Mouse (Mus musculus) midbrain, embryonic 11.5 days (tissue): ENCODE measurements around the gene Zswim8. TPM values are rescaled to one million over a fixed set of nuclear protein-coding genes. Genes with fewer than 3 reads are reported as not detected.
A peak's percentile ranks its signal among the peaks of the same experiment; 100 is the strongest.

Source experiments
- ATAC-seq: fragments of 200-750 bp; cut with Nextera tagmentation; 2 replicates; pipeline ENCODE4 v1.8.0; 2017; ENCODE audit warnings: moderate TSS enrichment, moderate library complexity; ENCODE audit not compliant: low FRiP score
- DNase-seq: peaks from one replicate; pipeline ENCODE4 v3.0.0; 2015; ENCODE audit warnings: low spot score; ENCODE audit errors: missing footprints
- H3K27ac ChIP-seq: fragments of 300-500 bp; sonication (generic); 2 replicates; pipeline ENCODE4 v1.5.1; 2014; ENCODE audit warnings: low read depth, low read length
- H3K27me3 ChIP-seq: fragments of 300-500 bp; sonication (generic); 2 replicates; pipeline ENCODE4 v1.6.1; 2014; ENCODE audit warnings: mild to moderate bottlenecking, low read length, moderate library complexity, mixed read lengths; ENCODE audit not compliant: control insufficient read depth, insufficient read depth
- H3K36me3 ChIP-seq: fragments of 300-500 bp; sonication (generic); 2 replicates; pipeline ENCODE4 v1.6.1; 2014; ENCODE audit warnings: mild to moderate bottlenecking, low read length, moderate library complexity, mixed read lengths; ENCODE audit not compliant: control insufficient read depth, insufficient read depth
- H3K4me1 ChIP-seq: fragments of 300-500 bp; sonication (generic); 2 replicates; pipeline ENCODE4 v1.6.1; 2014; ENCODE audit warnings: low read length; ENCODE audit not compliant: control insufficient read depth, insufficient read depth
- H3K4me2 ChIP-seq: fragments of 300-500 bp; sonication (generic); 2 replicates; pipeline ENCODE4 v1.6.1; 2014; ENCODE audit warnings: mild to moderate bottlenecking, moderate library complexity
- H3K4me3 ChIP-seq: fragments of 300-500 bp; sonication (generic); 2 replicates; pipeline ENCODE4 v1.5.1; 2014; ENCODE audit warnings: low read depth, low read length
- H3K9ac ChIP-seq: fragments of 300-500 bp; sonication (generic); 2 replicates; pipeline ENCODE4 v1.6.1; 2014; ENCODE audit warnings: low read length
- H3K9me3 ChIP-seq: fragments of 300-500 bp; sonication (generic); 2 replicates; pipeline ENCODE4 v1.6.1; 2016; ENCODE audit warnings: low read length; ENCODE audit not compliant: control insufficient read depth
- WGBS: fragments of 180-500 bp; shearing (Covaris S2); extraction: QIAGEN DNeasy Blood & Tissue Kit; methylation state at CpG from one replicate; pipeline ENCODE4 v1.1.7; 2014; 5-methylcytosine and 5-hydroxymethylcytosine counted together
- polyA plus RNA-seq: library from polyadenylated mRNA; unstranded; fragments of >200 nt; fragmentation: Nextera tagmentation; extraction: Ambion mirVana; gene quantifications from 2 replicates; pipeline ENCODE4 v1.2.1, GENCODE M21; 2014

Gene Zswim8
- polyA plus RNA-seq, 1 experiment from 2014 or later = 22.9 TPM

DNA sequence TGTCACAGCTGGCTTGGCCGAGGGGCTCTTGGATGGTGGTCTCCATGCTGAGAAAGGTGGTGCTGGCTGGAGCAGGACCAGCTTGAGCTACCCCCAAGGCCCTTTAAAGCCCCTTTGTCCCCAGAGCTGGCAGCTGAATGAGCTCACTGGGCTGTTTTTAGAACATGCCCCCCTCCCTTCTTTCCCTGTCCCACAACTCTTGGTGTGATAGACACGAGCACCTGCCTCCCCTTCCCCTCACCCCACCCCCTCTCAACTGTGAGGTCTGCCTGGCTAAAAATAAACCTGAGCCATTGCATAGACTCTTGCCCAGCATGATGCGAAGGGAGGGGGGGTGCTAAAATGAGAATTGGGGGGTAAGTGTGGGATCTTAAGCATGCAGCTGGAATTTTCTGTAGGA is 42.9 kb upstream of the Zswim8 start:
- no peaks in the 10 kb centered on the region for H3K36me3 ChIP-seq
- H3K9ac ChIP-seq = no peak overlapping the region
- no peak for DNase-seq
- 63% methylated on average over 3 of the region's 3 CpGs for WGBS
- H3K4me3 ChIP-seq = no peak overlapping the region
- ATAC-seq = no peak
- peaks cover 6% of the 10 kb centered on the region; the same call in 1 of the 2 replicates for H3K27me3 ChIP-seq
- H3K9me3 ChIP-seq = no peaks in the 10 kb centered on the region
- H3K4me2 ChIP-seq = no peak overlapping the region
- peaks cover 9% of the 10 kb centered on the region; the same call in 1 of the 2 replicates for H3K4me1 ChIP-seq
- H3K27ac ChIP-seq = no peak overlapping the region

GRCm38 (mm10) chr14:20667469-20667868 is 39.9 kb upstream of the Zswim8 start:
- no peak overlapping the region for H3K4me2 ChIP-seq
- ATAC-seq (no peak), DNase-seq (no peak)
- no peaks in the 10 kb centered on the region for H3K4me1 ChIP-seq
- no peak overlapping the region for H3K27ac ChIP-seq
- no peaks in the 10 kb centered on the region for H3K9me3 ChIP-seq
- H3K27me3 ChIP-seq = no peaks in the 10 kb centered on the region
- H3K36me3 ChIP-seq = no peaks in the 10 kb centered on the region
- no peak overlapping the region for H3K9ac ChIP-seq
- H3K4me3 ChIP-seq = no peak overlapping the region
- 67% methylated on average over 1 of the region's 1 CpGs for WGBS

- H3K4me3 ChIP-seq = no peak within 1 kb of the TSS
- WGBS = 77% methylated on average over 8 of the region's 8 CpGs
These were observed 39.1 kb upstream of the Zswim8 start, which contains the start of gene Synpo2l for GRCm38 (mm10) chr14:20668154-20668810. Gene Synpo2l (minus strand): TSS chr14:20668354.

DNA sequence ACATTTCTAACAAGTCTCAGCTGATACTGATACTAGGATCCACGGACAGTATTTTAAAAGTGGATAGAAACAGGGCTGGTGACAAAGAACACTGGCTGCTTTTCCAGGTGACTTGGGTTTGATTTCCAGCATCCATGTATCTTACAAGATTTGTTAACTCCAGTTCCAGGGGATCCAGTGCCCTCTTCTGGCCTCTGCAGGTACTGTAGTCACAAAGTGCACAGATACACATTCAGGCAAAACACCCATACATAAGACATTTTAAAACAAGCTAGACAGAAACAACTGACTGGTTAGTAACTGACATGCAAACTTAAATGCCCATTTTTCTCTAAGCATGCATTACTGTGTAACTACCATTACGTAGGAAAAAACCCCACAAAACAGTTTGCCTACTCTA is 34.4 kb upstream of the Zswim8 start:
- Histone ChIP-seq H3K4me3 (no peak overlapping the region), H3K27me3 (no peaks in the 10 kb centered on the region), H3K4me1 (peaks cover 9% of the 10 kb centered on the region), H3K27ac (no peak overlapping the region), H3K9ac (no peak overlapping the region), H3K4me2 (no peak overlapping the region), H3K36me3 (peaks cover 8% of the 10 kb centered on the region), H3K9me3 (no peaks in the 10 kb centered on the region)
- DNase-seq = no peak
- 95% methylated on average over 2 of the region's 2 CpGs for WGBS
- no peak for ATAC-seq

More at GRCm38 (mm10) chr14:20668154-20668810, 39.1 kb upstream of the Zswim8 start, which contains the start of gene Synpo2l:
- Histone ChIP-seq H3K9ac (no peak within 1 kb of the TSS), H3K4me2 (no peak within 1 kb of the TSS), H3K4me1 (no peaks in the 10 kb centered on the region), H3K27ac (no peak within 1 kb of the TSS), H3K9me3 (no peaks in the 10 kb centered on the region), H3K27me3 (no peaks in the 10 kb centered on the region), H3K36me3 (no peaks in the 10 kb centered on the region)
- DNase-seq (no peak), ATAC-seq (no peak)

DNA sequence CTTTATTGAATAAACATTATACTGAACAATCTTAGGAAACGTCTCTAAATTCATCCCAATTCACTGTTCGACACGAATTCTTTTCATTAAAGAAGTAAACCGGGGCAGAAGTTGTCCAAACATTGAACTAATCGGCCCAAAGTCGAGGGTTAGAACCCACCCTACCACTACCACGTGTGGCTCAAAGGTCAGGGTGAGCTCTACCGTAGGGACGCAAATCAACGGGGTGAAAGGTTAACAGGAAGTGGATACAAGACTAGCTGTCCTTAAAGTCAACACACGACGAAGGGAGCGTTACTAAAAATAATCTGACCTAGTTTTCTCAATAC is 33.7 kb upstream of the Zswim8 start:
- DNase-seq (no peak), ATAC-seq (peak; percentile 82)
- Histone ChIP-seq H3K36me3 (peaks cover 8% of the 10 kb centered on the region), H3K9ac (peak overlapping the region; percentile 46; the same call in 1 of the 2 replicates), H3K4me2 (peak overlapping the region; percentile 85), H3K4me3 (peak overlapping the region; percentile 84), H3K4me1 (peaks cover 9% of the 10 kb centered on the region), H3K9me3 (no peaks in the 10 kb centered on the region), H3K27me3 (no peaks in the 10 kb centered on the region), H3K27ac (peak overlapping the region; percentile 7; the same call in 1 of the 2 replicates)
- WGBS = 11% methylated on average over 13 of the region's 13 CpGs

DNA sequence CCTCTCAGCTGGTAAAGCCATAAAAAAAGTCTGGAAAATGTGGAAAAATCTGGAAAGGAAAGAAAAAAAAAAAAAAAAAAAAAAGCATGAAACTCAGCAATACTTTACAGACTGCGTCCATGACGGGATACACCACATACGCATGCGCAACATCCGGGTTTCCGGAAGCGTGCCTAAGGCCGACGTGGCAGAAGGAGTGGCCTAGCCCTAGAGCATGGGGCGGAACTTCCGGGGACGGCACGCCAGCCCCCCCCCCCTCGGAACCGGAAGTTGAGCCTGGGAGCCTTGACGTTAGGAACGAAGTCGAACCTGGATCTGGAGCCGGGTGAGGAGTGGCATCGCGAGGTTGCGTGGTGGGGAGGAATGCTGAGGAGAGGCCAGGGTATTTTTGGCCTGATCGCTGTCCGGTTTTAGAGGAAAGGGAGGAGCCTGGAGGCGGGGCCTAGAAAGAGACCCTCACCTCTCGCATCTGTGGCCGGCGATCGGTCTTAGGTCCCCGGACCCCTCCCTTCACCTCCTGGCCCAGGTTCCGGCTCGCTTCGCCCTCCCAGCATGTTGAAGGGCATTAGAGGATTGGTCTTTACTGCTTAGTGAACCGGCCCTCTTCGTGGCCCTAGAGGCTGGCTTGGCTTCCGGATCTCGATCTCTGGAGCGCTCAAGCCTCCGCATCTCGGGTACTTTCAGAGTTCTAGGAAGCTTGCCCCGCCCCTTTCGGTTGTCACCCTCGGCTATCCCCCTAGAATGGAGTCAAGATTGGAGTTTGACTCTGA is 33.1 kb upstream of the Zswim8 start, which contains the start of gene Sec24c:
Sec24c (plus strand) TSS at position 245 of the 770 bp plus-strand sequence.
- H3K9ac ChIP-seq = peak within 1 kb of the TSS; percentile 82
- no peaks in the 10 kb centered on the region for H3K9me3 ChIP-seq
- peak; percentile 98 for ATAC-seq
- H3K36me3 ChIP-seq = peaks cover 9% of the 10 kb centered on the region
- no peaks in the 10 kb centered on the region for H3K27me3 ChIP-seq
- H3K4me1 ChIP-seq = peaks cover 9% of the 10 kb centered on the region
- H3K27ac ChIP-seq = peak within 1 kb of the TSS; percentile 68
- H3K4me3 ChIP-seq = peak within 1 kb of the TSS; percentile 84
- peak within 1 kb of the TSS; percentile 85 for H3K4me2 ChIP-seq
- WGBS = under 1% methylated on average over 43 of the region's 43 CpGs
- DNase-seq = peak; percentile 100

- Histone ChIP-seq H3K4me1 (peaks cover 9% of the 10 kb centered on the region), H3K36me3 (peaks cover 25% of the 10 kb centered on the region), H3K27me3 (no peaks in the 10 kb centered on the region), H3K9ac (no peak overlapping the region), H3K9me3 (no peaks in the 10 kb centered on the region), H3K27ac (no peak overlapping the region), H3K4me3 (no peak overlapping the region), H3K4me2 (no peak overlapping the region)
- DNase-seq = peak; percentile 6
- ATAC-seq = no peak
- WGBS = 92% methylated on average over 4 of the region's 4 CpGs
These were observed 29.4 kb upstream of the Zswim8 start for GRCm38 (mm10) chr14:20677906-20678305.

DNA sequence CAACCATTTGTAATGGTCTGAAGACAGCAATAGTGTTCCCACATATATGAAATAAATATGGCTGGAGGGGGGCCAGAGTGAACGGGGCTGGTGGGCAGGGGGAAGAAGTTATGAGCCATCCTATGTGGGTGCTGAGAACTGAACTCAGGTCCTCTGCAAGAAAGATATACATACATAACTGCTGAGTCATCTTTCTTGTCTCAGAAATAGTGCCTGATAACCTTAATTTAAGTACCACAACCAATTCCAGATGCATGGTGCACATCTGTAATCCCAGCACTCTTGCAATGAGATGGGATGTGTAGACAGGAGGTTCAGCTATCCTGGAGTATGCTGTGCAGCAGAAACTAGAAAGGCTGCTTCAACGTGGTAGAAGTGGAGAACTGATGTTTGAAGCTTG is 25.6 kb upstream of the Zswim8 start:
- no peaks in the 10 kb centered on the region for H3K9me3 ChIP-seq
- no peaks in the 10 kb centered on the region for H3K27me3 ChIP-seq
- no peak overlapping the region for H3K4me3 ChIP-seq
- no peak for DNase-seq
- no peak for ATAC-seq
- H3K9ac ChIP-seq = no peak overlapping the region
- H3K27ac ChIP-seq = no peak overlapping the region
- H3K4me1 ChIP-seq = no peaks in the 10 kb centered on the region
- no peak overlapping the region for H3K4me2 ChIP-seq
- WGBS = 87% methylated on average over 2 of the region's 2 CpGs
- H3K36me3 ChIP-seq = peaks cover 51% of the 10 kb centered on the region

- Histone ChIP-seq H3K4me2 (no peak overlapping the region), H3K4me3 (no peak overlapping the region), H3K27me3 (no peaks in the 10 kb centered on the region), H3K9me3 (no peaks in the 10 kb centered on the region), H3K36me3 (peaks cover 53% of the 10 kb centered on the region), H3K27ac (no peak overlapping the region), H3K9ac (no peak overlapping the region), H3K4me1 (no peaks in the 10 kb centered on the region)
- ATAC-seq = no peak
- 78% methylated on average over 3 of the region's 3 CpGs for WGBS
- no peak for DNase-seq
These were observed 24.9 kb upstream of the Zswim8 start for GRCm38 (mm10) chr14:20682498-20682897.
